Mouse (Mus musculus) megakaryocyte, embryonic 14.5 days (primary cell): ENCODE results near the gene Rbms3.

Source experiments
- FLI1 ChIP-seq: IDR thresholded peaks from 2 replicates; pipeline ENCODE4 v1.6.1; 2012; ENCODE audit warnings: low read length, inconsistent platforms, mixed read lengths
- GATA1 ChIP-seq: IDR thresholded peaks from 3 replicates; pipeline ENCODE4 v1.6.1; 2012; ENCODE audit warnings: mixed read lengths, low read length, inconsistent platforms, borderline replicate concordance

DNA sequence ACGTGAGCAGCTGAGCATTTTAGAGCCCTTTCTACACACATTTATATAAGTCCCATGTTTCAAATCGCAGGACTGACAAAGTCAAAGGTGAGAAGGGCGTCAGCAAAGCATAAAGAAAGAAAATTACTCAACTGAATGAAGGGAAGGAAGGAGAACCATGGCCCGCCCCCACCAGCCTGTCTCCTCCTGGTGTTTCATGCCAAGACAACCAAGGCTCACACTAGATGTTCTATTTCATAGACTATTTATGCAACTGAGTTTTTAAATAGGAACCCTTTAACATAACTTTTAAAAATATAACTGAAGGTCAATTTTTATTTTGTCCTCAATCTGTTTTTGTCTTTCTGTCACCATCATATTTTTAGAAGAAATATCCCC is 989.4 kb downstream of the Rbms3 start:
- TF ChIP-seq GATA1 (no peak), FLI1 (no peak)
